Mouse (Mus musculus) ES-Bruce4 (cell line): ENCODE data around the gene Kcnj9.

ENCODE experiments used
- CTCF ChIP-seq: IDR thresholded peaks from one replicate; pipeline ENCODE4 v1.8.1; 2011; ENCODE audit warnings: low read depth, low read length
- POLR2A ChIP-seq: IDR thresholded peaks from one replicate; pipeline ENCODE4 v1.8.1; 2011; ENCODE audit warnings: low read length; ENCODE audit not compliant: insufficient read depth

- peak; percentile 84 for TF ChIP-seq CTCF
- no peak for TF ChIP-seq POLR2A
Measured at GRCm38 (mm10) chr1:172325680-172326535, 3.2 kb downstream of the Kcnj9 start.
